Mouse (Mus musculus) MEL (cell line): Measurements from ENCODE around the gene Klk7. TPM values are rescaled to one million over a fixed set of nuclear protein-coding genes. Genes with fewer than 3 reads are reported as not detected.

Experiments
- DNase-seq: peaks from one replicate; pipeline ENCODE4 v3.0.0; 2011; ENCODE audit warnings: low read depth, low spot score
- H3K27ac ChIP-seq: 2 replicates; pipeline ENCODE4 v1.5.1; 2012; ENCODE audit warnings: low read depth, mild to moderate bottlenecking, control low read depth, low read length, moderate library complexity; ENCODE audit not compliant: control insufficient read depth
- H3K27me3 ChIP-seq, 2 experiments: fragments of 150-350 bp in 1 of 2; sonication (generic) in 1 of 2; 2 replicates each; pipeline ENCODE4 v1.6.1; 2012; ENCODE audit warnings: low read length in 2 of 2, mild to moderate bottlenecking in 2 of 2, improper control_type of control experiment in 1 of 2, moderate library complexity in 1 of 2; ENCODE audit not compliant: insufficient read depth in 2 of 2, control insufficient read depth in 1 of 2
- H3K36me3 ChIP-seq, 2 experiments: 2 replicates each; pipeline ENCODE4 v1.6.1; 2012 to 2014; ENCODE audit warnings: low read length in 2 of 2, improper control_type of control experiment in 1 of 2, inconsistent platforms in 1 of 2, mild to moderate bottlenecking in 1 of 2; ENCODE audit not compliant: insufficient read depth in 2 of 2, control insufficient read depth in 1 of 2
- H3K4me1 ChIP-seq, 2 experiments: fragments of 150-350 bp in 1 of 2; sonication (generic) in 1 of 2; 2 replicates each; pipeline ENCODE4 v1.6.1; 2012; ENCODE audit warnings: low read length in 2 of 2, improper control_type of control experiment in 1 of 2, mild to moderate bottlenecking in 1 of 2; ENCODE audit not compliant: insufficient read depth in 2 of 2, control insufficient read depth in 1 of 2
- H3K4me3 ChIP-seq, 2 experiments: fragments of 150-350 bp in 1 of 2; sonication (generic) in 1 of 2; 2 replicates each; pipeline ENCODE4 v1.5.1; 2012; ENCODE audit warnings: low read depth in 2 of 2, low read length in 2 of 2, mild to moderate bottlenecking in 2 of 2, moderate library complexity in 2 of 2, control low read depth in 1 of 2, improper control_type of control experiment in 1 of 2; ENCODE audit not compliant: control insufficient read depth in 1 of 2, insufficient read depth in 1 of 2
- H3K79me2 ChIP-seq: 2 replicates; pipeline ENCODE4 v1.6.1; 2012; ENCODE audit warnings: mild to moderate bottlenecking, low read length, moderate library complexity; ENCODE audit not compliant: control insufficient read depth, poor library complexity, insufficient read depth
- H3K9ac ChIP-seq: 2 replicates; pipeline ENCODE4 v1.6.1; 2012; ENCODE audit warnings: low read depth, mild to moderate bottlenecking, control low read depth, low read length, moderate library complexity; ENCODE audit not compliant: control insufficient read depth, poor library complexity, severe bottlenecking
- H3K9me3 ChIP-seq: fragments of 150-350 bp; sonication (generic); replicated peaks from 2 replicates; pipeline ENCODE4 v1.6.1; 2012; ENCODE audit warnings: mild to moderate bottlenecking, low read length, improper control_type of control experiment, moderate library complexity; ENCODE audit not compliant: insufficient read depth
- CHD1 ChIP-seq: IDR thresholded peaks from 2 replicates; pipeline ENCODE4 v1.6.1; 2012; ENCODE audit warnings: low read depth, mild to moderate bottlenecking, inconsistent platforms, low read length, improper control_type of control experiment
- CTCF ChIP-seq, 3 experiments: IDR thresholded peaks in 2 of 3; conservative IDR thresholded peaks in 1 of 3; 2 replicates each; pipeline ENCODE4 v1.5.1; 2011 to 2012; ENCODE audit warnings: low read length in 3 of 3, low read depth in 2 of 3, mild to moderate bottlenecking in 2 of 3, improper control_type of control experiment in 1 of 3, inconsistent platforms in 1 of 3, mixed read lengths in 1 of 3, moderate library complexity in 1 of 3; ENCODE audit not compliant: control insufficient read depth in 1 of 3, insufficient read depth in 1 of 3, poor library complexity in 1 of 3, severe bottlenecking in 1 of 3
- E2F4 ChIP-seq: IDR thresholded peaks from 2 replicates; pipeline ENCODE4 v1.6.1; 2011; ENCODE audit warnings: low read depth, low read length, improper control_type of control experiment, borderline replicate concordance
- ELF1 ChIP-seq: IDR thresholded peaks from 2 replicates; pipeline ENCODE4 v1.6.1; 2014; ENCODE audit warnings: low read depth, mild to moderate bottlenecking, inconsistent platforms, low read length, improper control_type of control experiment, moderate library complexity
- EP300 ChIP-seq, 2 experiments: IDR thresholded peaks; 2 replicates each; pipeline ENCODE4 v1.6.1; 2011; ENCODE audit warnings: improper control_type of control experiment in 2 of 2, low read length in 2 of 2, low read depth in 1 of 2, mild to moderate bottlenecking in 1 of 2
- GABPA ChIP-seq: IDR thresholded peaks from 2 replicates; pipeline ENCODE4 v1.6.1; 2012; ENCODE audit warnings: low read depth, mild to moderate bottlenecking, inconsistent platforms, low read length, improper control_type of control experiment, moderate library complexity
- GATA1 ChIP-seq: IDR thresholded peaks from 2 replicates; pipeline ENCODE4 v1.6.1; 2011; ENCODE audit warnings: low read depth, low read length, improper control_type of control experiment
- HCFC1 ChIP-seq: IDR thresholded peaks from 2 replicates; pipeline ENCODE4 v1.6.1; 2012; ENCODE audit warnings: low read depth, mild to moderate bottlenecking, inconsistent platforms, low read length, improper control_type of control experiment, moderate library complexity
- JUND ChIP-seq: IDR thresholded peaks from 2 replicates; pipeline ENCODE4 v1.6.1; 2011; ENCODE audit warnings: low read depth, mild to moderate bottlenecking, improper control_type of control experiment, low read length
- KAT2A ChIP-seq: conservative IDR thresholded peaks from 2 replicates; pipeline ENCODE4 v1.6.1; 2012; ENCODE audit warnings: low read depth, low read length, improper control_type of control experiment, inconsistent platforms
- MAFK ChIP-seq: IDR thresholded peaks from 2 replicates; pipeline ENCODE4 v1.6.1; 2011; ENCODE audit warnings: low read depth, mild to moderate bottlenecking, low read length, improper control_type of control experiment, borderline replicate concordance
- MAX ChIP-seq: IDR thresholded peaks from 2 replicates; pipeline ENCODE4 v1.6.1; 2011; ENCODE audit warnings: low read length, improper control_type of control experiment
- MAZ ChIP-seq: IDR thresholded peaks from 2 replicates; pipeline ENCODE4 v1.6.1; 2012; ENCODE audit warnings: low read depth, mild to moderate bottlenecking, inconsistent platforms, low read length, improper control_type of control experiment
- MEF2A ChIP-seq: IDR thresholded peaks from 2 replicates; pipeline ENCODE4 v1.6.1; 2014; ENCODE audit warnings: low read depth, mild to moderate bottlenecking, inconsistent platforms, low read length, improper control_type of control experiment; ENCODE audit not compliant: poor library complexity, insufficient replicate concordance, severe bottlenecking; ENCODE audit errors: extremely low read depth
- MXI1 ChIP-seq: IDR thresholded peaks from 2 replicates; pipeline ENCODE4 v1.6.1; 2011; ENCODE audit warnings: mild to moderate bottlenecking, low read depth, low read length, improper control_type of control experiment
- MYB ChIP-seq: IDR thresholded peaks from 2 replicates; pipeline ENCODE4 v1.6.1; 2011; ENCODE audit warnings: mild to moderate bottlenecking, low read depth, low read length, improper control_type of control experiment
- NELFE ChIP-seq: IDR thresholded peaks from 2 replicates; pipeline ENCODE4 v1.6.1; 2011; ENCODE audit warnings: low read depth, low read length, improper control_type of control experiment
- NRF1 ChIP-seq: IDR thresholded peaks from 2 replicates; pipeline ENCODE4 v1.6.1; 2014; ENCODE audit warnings: low read depth, mild to moderate bottlenecking, inconsistent platforms, low read length, improper control_type of control experiment, moderate library complexity; ENCODE audit not compliant: poor library complexity, insufficient read depth, severe bottlenecking
- POLR2AphosphoS2 ChIP-seq: IDR thresholded peaks from 2 replicates; pipeline ENCODE4 v1.6.1; 2011; ENCODE audit warnings: low read length, improper control_type of control experiment
- POLR2AphosphoS5 ChIP-seq: IDR thresholded peaks from 2 replicates; pipeline ENCODE4 v1.6.1; 2012; ENCODE audit warnings: low read depth, borderline replicate concordance, mild to moderate bottlenecking, inconsistent platforms, low read length, moderate library complexity, mixed read lengths
- RCOR1 ChIP-seq: IDR thresholded peaks from 2 replicates; pipeline ENCODE4 v1.6.1; 2012; ENCODE audit warnings: low read depth, mild to moderate bottlenecking, inconsistent platforms, low read length, improper control_type of control experiment
- SIN3A ChIP-seq: IDR thresholded peaks from 2 replicates; pipeline ENCODE4 v1.6.1; 2012; ENCODE audit warnings: low read length, improper control_type of control experiment, inconsistent platforms
- SMC3 ChIP-seq: IDR thresholded peaks from 2 replicates; pipeline ENCODE4 v1.6.1; 2011; ENCODE audit warnings: low read depth, low read length, improper control_type of control experiment
- TAL1 ChIP-seq: IDR thresholded peaks from 2 replicates; pipeline ENCODE4 v1.6.1; 2012; ENCODE audit warnings: mild to moderate bottlenecking, inconsistent platforms, low read length, moderate library complexity, mixed read lengths
- TBP ChIP-seq: IDR thresholded peaks from 2 replicates; pipeline ENCODE4 v1.8.0; 2011; ENCODE audit warnings: low read depth, low read length, improper control_type of control experiment
- TCF12 ChIP-seq: IDR thresholded peaks from 2 replicates; pipeline ENCODE4 v1.6.1; 2014; ENCODE audit warnings: low read depth, mild to moderate bottlenecking, inconsistent platforms, low read length, improper control_type of control experiment, moderate library complexity
- USF1 ChIP-seq: IDR thresholded peaks from 2 replicates; pipeline ENCODE4 v1.6.1; 2014; ENCODE audit warnings: low read depth, mild to moderate bottlenecking, inconsistent platforms, low read length, improper control_type of control experiment, moderate library complexity
- ZNF384 ChIP-seq: IDR thresholded peaks from 2 replicates; pipeline ENCODE4 v1.6.1; 2012; ENCODE audit warnings: low read depth, mild to moderate bottlenecking, inconsistent platforms, low read length, improper control_type of control experiment
- polyA plus RNA-seq, 2 experiments: library from polyadenylated mRNA; stranded (reverse) in 1 of 2; unstranded in 1 of 2; fragments of >175 nt in 1 of 2; fragments of >200 nt in 1 of 2; gene quantifications; 2 replicates each; pipeline versions ENCODE4 v1.2.1 to v1.2.4; 2012; ENCODE audit warnings: low replicate concordance in 2 of 2, low read depth in 1 of 2; ENCODE audit not compliant: insufficient read length in 2 of 2, insufficient read depth in 1 of 2, missing spikeins in 1 of 2
- total RNA-seq: library from RNA; depleted of rRNA; stranded (reverse); fragments of 300-350 nt; gene quantifications from 2 replicates; pipeline ENCODE4 v1.2.3, GENCODE M21; 2012

The Klk7 gene
- total and polyA plus RNA-seq, 3 experiments: not detected

GRCm38 (mm10) chr7:43841701-43842100 is 30.6 kb downstream of the Klk7 start, which contains the start of gene Klk5:
Klk5 (plus strand) TSS chr7:43841971.
- H3K4me1 ChIP-seq: no peaks in the 10 kb centered on the region
- no peak within 1 kb of the TSS for H3K4me3 ChIP-seq
- H3K27me3 ChIP-seq: no peaks in the 10 kb centered on the region
- no peaks in the 10 kb centered on the region for H3K79me2 ChIP-seq
- no peaks in the 10 kb centered on the region for H3K36me3 ChIP-seq
- DNase-seq: no peak
- no peaks in the 10 kb centered on the region for H3K9me3 ChIP-seq
- H3K27ac ChIP-seq: no peak within 1 kb of the TSS
- TF ChIP-seq ELF1 (no peak), CHD1 (no peak), USF1 (no peak), GATA1 (no peak), MEF2A (no peak), E2F4 (no peak), KAT2A (no peak), TBP (no peak), NRF1 (no peak), SIN3A (no peak), SMC3 (no peak), GABPA (no peak), POLR2AphosphoS5 (no peak), RCOR1 (no peak), MYB (no peak), MAX (no peak), CTCF (IDR thresholded peaks at IDR 0.05 in 2 of 3, conservative IDR thresholded peaks at IDR 0.05 in 1 of 3; ENCODE audit: control insufficient read depth in 1 of 3, insufficient read depth in 1 of 3, low read depth in 2 of 3, low read length in 3 of 3, poor library complexity in 1 of 3, severe bottlenecking in 1 of 3) (no peak)
- TF ChIP-seq, all 39 proteins: peak for 0
- no peak within 1 kb of the TSS for H3K9ac ChIP-seq

- no peak overlapping the region for H3K4me3 ChIP-seq
- H3K9me3 ChIP-seq: no peaks in the 10 kb centered on the region
- no peaks in the 10 kb centered on the region for H3K36me3 ChIP-seq
- H3K27me3 ChIP-seq: no peaks in the 10 kb centered on the region
- no peak for TF ChIP-seq USF1
- TF ChIP-seq TCF12: no peak
- no peak for TF ChIP-seq EP300 (IDR thresholded peaks at IDR 0.05; ENCODE audit: low read depth in 1 of 2, low read length in 2 of 2)
- no peak for TF ChIP-seq GABPA
- TF ChIP-seq MAFK: no peak
- TF ChIP-seq MEF2A: no peak
- no peak for TF ChIP-seq MXI1
- no peak for TF ChIP-seq TAL1
- no peak for TF ChIP-seq HCFC1
- TF ChIP-seq SMC3: no peak
- no peak for TF ChIP-seq GATA1
- no peak for TF ChIP-seq CHD1
- TF ChIP-seq MAZ: no peak
- no peak for TF ChIP-seq NELFE
- no peak for TF ChIP-seq POLR2AphosphoS5
- no peak for TF ChIP-seq NRF1
- TF ChIP-seq JUND: no peak
- TF ChIP-seq RCOR1: no peak
- TF ChIP-seq ZNF384: no peak
- TF ChIP-seq POLR2AphosphoS2: no peak
- TF ChIP-seq, all 39 proteins: peak for 0
- no peaks in the 10 kb centered on the region for H3K79me2 ChIP-seq
- no peak overlapping the region for H3K9ac ChIP-seq
- no peak for DNase-seq
- no peaks in the 10 kb centered on the region for H3K4me1 ChIP-seq
- H3K27ac ChIP-seq: no peak overlapping the region
These were observed 32.7 kb downstream of the Klk7 start for GRCm38 (mm10) chr7:43843801-43844200.
